ENCODE assay signal across 24 mouse cellular contexts in the genomic region with DNA sequence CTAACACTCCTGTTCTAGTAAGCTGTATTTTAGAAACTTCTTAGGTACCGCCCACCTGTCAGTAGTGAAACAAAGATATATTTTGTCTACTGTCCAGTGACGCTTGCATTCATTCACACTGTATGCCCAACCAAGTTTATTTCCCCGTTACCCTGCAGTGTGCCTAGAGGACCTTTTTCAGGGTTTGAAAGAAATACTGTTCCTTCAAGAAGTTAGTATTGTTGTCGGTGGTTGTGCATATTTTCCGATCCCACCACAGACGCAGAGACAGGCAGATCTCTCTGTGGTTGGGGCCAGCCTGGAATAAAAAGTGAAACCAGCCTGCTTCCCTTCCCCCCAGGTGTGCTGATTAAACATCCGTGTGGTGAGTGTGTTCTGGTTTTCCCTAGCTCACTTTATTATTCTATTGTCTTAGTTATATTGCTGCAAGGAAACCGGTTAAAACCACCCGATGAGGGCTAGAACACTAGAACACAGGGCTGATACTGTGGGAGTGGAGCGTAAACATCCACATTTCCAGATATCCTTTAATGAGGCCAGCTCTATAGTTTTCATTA. TPM values are rescaled to one million over a fixed set of nuclear protein-coding genes. Genes with fewer than 3 reads are reported as not detected.
DNase-seq lines count a peak whose midpoint lies in the region; ATAC-seq and TF ChIP-seq lines count a peak whose summit lies in the region.
"Had no signal": no experiment of that assay in that cellular context is flagged by ENCODE, and none has a peak within 500 bp of the region (broad histone marks: within the 10 kb centered on the region; RNA-seq: fewer than 3 reads in every experiment).

No protein-coding gene starts in this region.

- no peak for ATAC-seq in kidney, embryonic 16.5 days (ENCODE audit: low FRiP score, low TSS enrichment)
- no peak for ATAC-seq in liver, postnatal 0 days
- ATAC-seq: activated CD4-positive, CD25-positive, alpha-beta regulatory T cell, adult 4 months; CD4-positive, CD25-positive, alpha-beta regulatory T cell, adult 4 months; forebrain, embryonic 15.5 days; hindbrain, embryonic 16.5 days had no signal

- no peak overlapping the region for H3K4me3 ChIP-seq in kidney, adult 2 months (ENCODE audit: insufficient read depth, low read depth, low read length)
- no peak overlapping the region for H3K4me3 ChIP-seq in kidney, embryonic 16.5 days (ENCODE audit: low read length)
- no peak overlapping the region for H3K4me3 ChIP-seq in embryonic fibroblast, embryonic 13.5 days (ENCODE audit: insufficient read depth, low read length)
- H3K4me3 ChIP-seq in liver, postnatal 0 days (ENCODE audit: low read depth, low read length), result no peak overlapping the region
- H3K4me3 ChIP-seq: forebrain, embryonic 15.5 days; heart, embryonic 12.5 days; heart, embryonic 15.5 days; hindbrain, embryonic 10.5 days; hindbrain, embryonic 13.5 days had no signal

- no peak for TF ChIP-seq CTCF in kidney, adult 2 months (conservative IDR thresholded peaks at IDR 0.05; ENCODE audit: insufficient read depth, insufficient read length, low read depth, low read length)
- no peak for TF ChIP-seq CTCF in embryonic fibroblast, embryonic 13.5 days (IDR thresholded peaks at IDR 0.05; ENCODE audit: borderline replicate concordance, insufficient read depth, low read length)
- TF ChIP-seq CTCF in liver, postnatal 0 days (IDR thresholded peaks at IDR 0.05; ENCODE audit: low read depth), result no peak

- no peak for DNase-seq in kidney, adult 2 months
- DNase-seq in kidney, adult 18-20 months, result no peak
- no peak for DNase-seq in kidney, adult 8-10 months
- DNase-seq in A20 (ENCODE audit: low read depth, low spot score), result peak; percentile 76
- no peak for DNase-seq in cerebellum, adult 9-11 months
- DNase-seq in liver, postnatal 0 days, result no peak
- DNase-seq: adrenal gland, adult 8-10 months; adrenal gland, postnatal 25 days; cerebellum, adult 11-12 months; cerebellum, adult 8-10 months; cerebellum, postnatal 14 days; gastrocnemius, postnatal 25 days; heart, postnatal 10 days; heart, postnatal 36 days had no signal

- H3K27ac ChIP-seq in kidney, adult 2 months (ENCODE audit: insufficient read depth, low read depth, low read length), result peak overlapping the region; percentile 57
- peak overlapping the region; percentile 66; the same call in 1 of the 2 replicates for H3K27ac ChIP-seq in kidney, embryonic 16.5 days (ENCODE audit: low read length)
- peak overlapping the region; percentile 80 for H3K27ac ChIP-seq in embryonic fibroblast, embryonic 13.5 days (ENCODE audit: insufficient read depth, low read length)
- no peak overlapping the region for H3K27ac ChIP-seq in liver, postnatal 0 days (ENCODE audit: low read depth)
- H3K27ac ChIP-seq: forebrain, embryonic 15.5 days; heart, embryonic 15.5 days; hindbrain, embryonic 10.5 days; hindbrain, embryonic 13.5 days had no signal

- H3K36me3 ChIP-seq in kidney, adult 2 months (ENCODE audit: control insufficient read depth, insufficient read depth, low read length), result peaks cover 2% of the 10 kb centered on the region; the same call in 1 of the 2 replicates
- 0 out of 2 replicates have a peak, but pooled peaks cover 3% of the 10 kb centered on the region for H3K36me3 ChIP-seq in kidney, embryonic 16.5 days (ENCODE audit: insufficient read depth, low read length)
- no peaks in the 10 kb centered on the region for H3K36me3 ChIP-seq in liver, postnatal 0 days (replicated peaks; ENCODE audit: insufficient read depth, low read length)
- H3K36me3 ChIP-seq: forebrain, embryonic 15.5 days; heart, embryonic 15.5 days; hindbrain, embryonic 13.5 days had no signal

- H3K9ac ChIP-seq in kidney, embryonic 16.5 days (replicated peaks; ENCODE audit: low read length), result no peak overlapping the region
- no peak overlapping the region for H3K9ac ChIP-seq in liver, postnatal 0 days (replicated peaks)
- H3K9ac ChIP-seq: forebrain, embryonic 15.5 days; heart, embryonic 12.5 days; heart, embryonic 15.5 days; hindbrain, embryonic 13.5 days had no signal

- TF ChIP-seq POLR2A in kidney, adult 2 months (IDR thresholded peaks at IDR 0.05; ENCODE audit: low read depth, low read length), result no peak
- TF ChIP-seq POLR2A in embryonic fibroblast, embryonic 13.5 days (IDR thresholded peaks at IDR 0.05; ENCODE audit: low read depth, low read length), result no peak

- TF ChIP-seq EP300 in liver, postnatal 0 days (IDR thresholded peaks at IDR 0.05; ENCODE audit: low read depth), result no peak

- no peak overlapping the region for H3K4me2 ChIP-seq in kidney, embryonic 16.5 days (replicated peaks; ENCODE audit: low read depth, low read length)
- H3K4me2 ChIP-seq in liver, postnatal 0 days (ENCODE audit: low read depth, low read length), result no peak overlapping the region
- H3K4me2 ChIP-seq: forebrain, embryonic 15.5 days; heart, embryonic 12.5 days; heart, embryonic 15.5 days; hindbrain, embryonic 13.5 days had no signal

- peaks cover 17% of the 10 kb centered on the region for H3K4me1 ChIP-seq in kidney, adult 2 months (ENCODE audit: control insufficient read depth, insufficient read depth, low read length)
- H3K4me1 ChIP-seq in kidney, embryonic 16.5 days (ENCODE audit: insufficient read depth, low read length), result peaks cover 25% of the 10 kb centered on the region
- peaks cover 10% of the 10 kb centered on the region for H3K4me1 ChIP-seq in embryonic fibroblast, embryonic 13.5 days (ENCODE audit: control insufficient read depth, insufficient read depth, low read length)
- H3K4me1 ChIP-seq in liver, postnatal 0 days (ENCODE audit: insufficient read depth), result no peaks in the 10 kb centered on the region

- WGBS in kidney, adult 2 months, result 75% methylated on average over 10 of the region's 10 CpGs
- WGBS in kidney, embryonic 16.5 days, result 77% methylated on average over 10 of the region's 10 CpGs
- WGBS in liver, postnatal 0 days (ENCODE audit: insufficient replicate concordance), result 81% methylated on average over 10 of the region's 10 CpGs

- H3K27me3 ChIP-seq in kidney, adult 2 months (replicated peaks; ENCODE audit: control insufficient read depth, insufficient read depth, low read length), result no peaks in the 10 kb centered on the region; the same call in 1 of the 2 replicates
- no peaks in the 10 kb centered on the region for H3K27me3 ChIP-seq in kidney, embryonic 16.5 days (ENCODE audit: insufficient read depth, low read length)
- peaks cover 31% of the 10 kb centered on the region for H3K27me3 ChIP-seq in liver, postnatal 0 days (ENCODE audit: insufficient read depth, low read length)
- H3K27me3 ChIP-seq: heart, embryonic 12.5 days had no signal

- no peaks in the 10 kb centered on the region for H3K9me3 ChIP-seq in kidney, embryonic 16.5 days (ENCODE audit: low read length)
- no peaks in the 10 kb centered on the region for H3K9me3 ChIP-seq in liver, postnatal 0 days (ENCODE audit: low read length)
- H3K9me3 ChIP-seq: forebrain, embryonic 15.5 days; heart, embryonic 12.5 days; heart, embryonic 15.5 days; hindbrain, embryonic 10.5 days; hindbrain, embryonic 13.5 days had no signal

RNA-seq across cellular contexts. Expression of a gene that starts 3.9 kb away (rescaled TPM):
- polyA plus RNA-seq in kidney, adult 2 months (2012; rRNA removed), result 17.9 and 19.0 TPM in 2 replicates
- polyA plus RNA-seq in kidney, embryonic 16.5 days (2015; fragmentation: Nextera tagmentation; extraction: Ambion mirVana), result 13.4 and 13.6 TPM in 2 replicates
- polyA plus RNA-seq in embryonic fibroblast, embryonic 13.5 days (2011; ENCODE audit: insufficient read length, low read depth, missing spikeins), result 46.2 and 51.2 TPM in 2 replicates
- 3.5 and 4.9 TPM in 2 replicates for polyA plus RNA-seq in liver, postnatal 0 days (2015; fragmentation: Nextera tagmentation; extraction: Ambion mirVana)
- polyA plus RNA-seq: activated CD4-positive, CD25-positive, alpha-beta regulatory T cell, adult 4 months; CD4-positive, CD25-positive, alpha-beta regulatory T cell, adult 4 months had no signal
